Mouse (Mus musculus): ENCODE data around the gene Npas3.

- TF ChIP-seq CTCF (IDR thresholded peaks at IDR 0.05; ENCODE audit: control insufficient read depth, insufficient read depth, insufficient read length): no peak
- TF ChIP-seq MAX (IDR thresholded peaks at IDR 0.05): no peak
- TF ChIP-seq MYOG (IDR thresholded peaks at IDR 0.05; ENCODE audit: control insufficient read depth, extremely low read depth, insufficient read length): no peak
These were observed 848.0 kb downstream of the Npas3 start for GRCm38 (mm10) chr12:54096492-54096891.

Data from C2C12 (cell line).